Mouse (Mus musculus) embryonic facial prominence, embryonic 10.5 days (tissue): ENCODE measurements around the gene Glod4. TPM values are rescaled to one million over a fixed set of nuclear protein-coding genes. Genes with fewer than 3 reads are reported as not detected.

ENCODE experiments used
- DNase-seq: peaks from one replicate; pipeline ENCODE4 v3.0.0-alpha.2; 2017; ENCODE audit warnings: low spot score
- H3K27ac ChIP-seq: fragments of 300-500 bp; sonication (generic); replicated peaks from 2 replicates; pipeline ENCODE4 v1.5.1; 2016; ENCODE audit warnings: mild to moderate bottlenecking
- H3K27me3 ChIP-seq: fragments of 300-500 bp; sonication (generic); replicated peaks from 2 replicates; pipeline ENCODE4 v1.6.1; 2016; ENCODE audit warnings: low read depth, mild to moderate bottlenecking; ENCODE audit not compliant: poor library complexity, severe bottlenecking
- H3K36me3 ChIP-seq: fragments of 300-500 bp; sonication (generic); replicated peaks from 2 replicates; pipeline ENCODE4 v1.6.1; 2016; ENCODE audit warnings: mild to moderate bottlenecking, moderate library complexity
- H3K4me1 ChIP-seq: fragments of 300-500 bp; sonication (generic); 2 replicates; pipeline ENCODE4 v1.6.1; 2016
- H3K4me3 ChIP-seq: fragments of 300-500 bp; sonication (generic); 2 replicates; pipeline ENCODE4 v1.5.1; 2016; ENCODE audit warnings: mild to moderate bottlenecking, moderate library complexity
- H3K9me3 ChIP-seq: fragments of 300-500 bp; sonication (generic); 2 replicates; pipeline ENCODE4 v1.6.1; 2016; ENCODE audit warnings: mild to moderate bottlenecking
- WGBS: fragments of 180-500 bp; shearing (Covaris S2); methylation state at CpG from one replicate; pipeline ENCODE4 v1.1.7; 2016; 5-methylcytosine and 5-hydroxymethylcytosine counted together
- polyA plus RNA-seq: library from polyadenylated mRNA; unstranded; fragments of >200 nt; fragmentation: Nextera tagmentation; extraction: Ambion mirVana; gene quantifications from 2 replicates; pipeline ENCODE4 v1.2.1, GENCODE M21; 2016

Gene Glod4
- polyA plus RNA-seq, 1 experiment from 2014 or later = 142 TPM

- WGBS = 84% methylated on average over 6 of the region's 6 CpGs
- H3K27ac ChIP-seq = peak overlapping the region; percentile 4; the same call in 1 of the 2 replicates
- H3K4me1 ChIP-seq = peaks cover 17% of the 10 kb centered on the region
- DNase-seq = no peak
- peaks cover 45% of the 10 kb centered on the region for H3K36me3 ChIP-seq
- no peak overlapping the region for H3K4me3 ChIP-seq
- H3K9me3 ChIP-seq = no peaks in the 10 kb centered on the region
- no peaks in the 10 kb centered on the region for H3K27me3 ChIP-seq
These were observed 162.4 kb downstream of the Glod4 start for GRCm38 (mm10) chr11:76081048-76081640.

- WGBS = 59% methylated on average over 2 of the region's 2 CpGs
These were observed 163.2 kb downstream of the Glod4 start for GRCm38 (mm10) chr11:76080293-76080692.

GRCm38 (mm10) chr11:76077341-76077740, 166.2 kb downstream of the Glod4 start:
- Histone ChIP-seq H3K27me3 (no peaks in the 10 kb centered on the region), H3K9me3 (no peaks in the 10 kb centered on the region), H3K36me3 (peaks cover 43% of the 10 kb centered on the region), H3K27ac (no peak overlapping the region), H3K4me3 (no peak overlapping the region), H3K4me1 (peaks cover 13% of the 10 kb centered on the region)
- 90% methylated on average over 6 of the region's 6 CpGs for WGBS
- DNase-seq = no peak

More at GRCm38 (mm10) chr11:76080293-76080692, 163.2 kb downstream of the Glod4 start:
- peaks cover 17% of the 10 kb centered on the region for H3K4me1 ChIP-seq
- no peak overlapping the region for H3K4me3 ChIP-seq
- no peak for DNase-seq
- no peaks in the 10 kb centered on the region for H3K27me3 ChIP-seq
- no peaks in the 10 kb centered on the region for H3K9me3 ChIP-seq
- H3K36me3 ChIP-seq = peaks cover 43% of the 10 kb centered on the region
- H3K27ac ChIP-seq = no peak overlapping the region

GRCm38 (mm10) chr11:76074296-76075093, 169.0 kb downstream of the Glod4 start:
- no peak overlapping the region for H3K27ac ChIP-seq

More at GRCm38 (mm10) chr11:76074296-76075093, 169.0 kb downstream of the Glod4 start:
- Histone ChIP-seq H3K27me3 (no peaks in the 10 kb centered on the region), H3K4me3 (no peak overlapping the region), H3K9me3 (no peaks in the 10 kb centered on the region), H3K4me1 (peaks cover 13% of the 10 kb centered on the region), H3K36me3 (peaks cover 24% of the 10 kb centered on the region)
- WGBS = 68% methylated on average over 11 of the region's 11 CpGs
- peak; percentile 19 for DNase-seq

Other genes with a start within 250 kb of the Glod4 start
- gene 1700016K19Rik, start 243.8 kb downstream of the Glod4 start, polyA plus RNA-seq = 0.65 and 0.99 TPM in 2 replicates
- gene Rflnb, start 215.9 kb downstream of the Glod4 start, polyA plus RNA-seq = 24.6 and 29.7 TPM in 2 replicates
- gene Vps53, start 64.1 kb downstream of the Glod4 start, polyA plus RNA-seq = 37.5 and 39.8 TPM in 2 replicates
- gene Fam57a, start 64.1 kb downstream of the Glod4 start, polyA plus RNA-seq = 35.0 and 35.1 TPM in 2 replicates
- 0.75 and 0.83 TPM in 2 replicates for gene Dbil5, start 26.1 kb downstream of the Glod4 start, polyA plus RNA-seq
- gene Gemin4, start 26.1 kb downstream of the Glod4 start, polyA plus RNA-seq = 53.9 and 58.9 TPM in 2 replicates
- gene Mrm3, start within 50 bp of the Glod4 start, polyA plus RNA-seq = 26.1 and 28.8 TPM in 2 replicates
- gene Nxn, start 155.4 kb upstream of the Glod4 start, polyA plus RNA-seq = 41.1 and 42.0 TPM in 2 replicates
- gene Timm22, start 163.2 kb upstream of the Glod4 start, polyA plus RNA-seq = 135 and 144 TPM in 2 replicates